Mouse (Mus musculus) lung, embryonic 15.5 days (tissue): ENCODE measurements at regions not wholly inside any gene's neighbourhood (a gene's known extent, or its start where the extent isn't known, plus 50 kb on each side); places are given as distances from the start of the nearest gene placed in this dataset. TPM values are rescaled to one million over a fixed set of nuclear protein-coding genes. Genes with fewer than 3 reads are reported as not detected.

ENCODE experiments used
- ATAC-seq: fragments of 200-750 bp; cut with Nextera tagmentation; 2 replicates; pipeline ENCODE4 v1.8.0; 2017; ENCODE audit warnings: moderate number of reproducible peaks, borderline replicate concordance; ENCODE audit not compliant: low FRiP score, low TSS enrichment; ENCODE audit errors: extremely low read depth
- H3K27ac ChIP-seq: fragments of 300-500 bp; sonication (generic); 2 replicates; pipeline ENCODE4 v1.5.1; 2015; ENCODE audit warnings: moderate library complexity, mild to moderate bottlenecking, inconsistent platforms
- H3K27me3 ChIP-seq: fragments of 300-500 bp; sonication (generic); 2 replicates; pipeline ENCODE4 v1.6.1; 2015; ENCODE audit warnings: inconsistent platforms
- H3K36me3 ChIP-seq: fragments of 300-500 bp; sonication (generic); 2 replicates; pipeline ENCODE4 v1.6.1; 2015; ENCODE audit warnings: inconsistent platforms
- H3K4me1 ChIP-seq: fragments of 300-500 bp; sonication (generic); 2 replicates; pipeline ENCODE4 v1.6.1; 2015; ENCODE audit warnings: inconsistent platforms
- H3K4me2 ChIP-seq: fragments of 300-500 bp; sonication (generic); 2 replicates; pipeline ENCODE4 v1.6.1; 2015; ENCODE audit warnings: inconsistent platforms, mild to moderate bottlenecking, moderate library complexity
- H3K4me3 ChIP-seq: fragments of 300-500 bp; sonication (generic); 2 replicates; pipeline ENCODE4 v1.5.1; 2015; ENCODE audit warnings: mild to moderate bottlenecking, inconsistent platforms
- H3K9ac ChIP-seq: fragments of 300-500 bp; sonication (generic); 2 replicates; pipeline ENCODE4 v1.6.1; 2015; ENCODE audit warnings: inconsistent platforms
- H3K9me3 ChIP-seq: fragments of 300-500 bp; sonication (generic); 2 replicates; pipeline ENCODE4 v1.6.1; 2016; ENCODE audit warnings: inconsistent platforms
- WGBS: fragments of 180-500 bp; shearing (Covaris S2); methylation state at CpG from one replicate; pipeline ENCODE4 v1.1.7; 2015; 5-methylcytosine and 5-hydroxymethylcytosine counted together
- microRNA-seq: library from miRNA; unstranded; fragments of <30 nt; microRNA quantifications from one replicate; pipeline ENCODE4, GENCODE M21; 2016

DNA sequence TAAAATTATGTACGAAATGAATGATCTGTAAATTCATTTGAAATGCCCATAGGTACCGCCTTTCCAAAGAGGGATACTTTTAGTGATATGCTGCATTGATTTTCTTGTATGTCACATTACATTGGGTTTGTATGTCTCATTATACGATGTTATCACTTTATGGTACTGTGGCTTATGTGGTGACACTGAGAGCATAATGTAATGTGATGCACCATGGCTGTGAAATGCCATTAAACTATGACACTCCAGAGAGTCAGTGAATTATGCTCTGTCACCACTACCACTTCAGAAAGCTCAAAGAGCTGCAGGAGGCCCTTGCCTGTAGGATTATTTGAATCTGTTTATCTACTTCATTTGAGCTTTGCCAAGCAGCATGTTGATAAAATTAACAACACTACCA, 695.4 kb upstream of the Slc10a2 start:
- Histone ChIP-seq H3K4me1 (no peaks in the 10 kb centered on the region), H3K4me2 (no peak overlapping the region), H3K27me3 (no peaks in the 10 kb centered on the region), H3K4me3 (no peak overlapping the region), H3K36me3 (no peaks in the 10 kb centered on the region), H3K27ac (no peak overlapping the region), H3K9ac (no peak overlapping the region), H3K9me3 (no peaks in the 10 kb centered on the region)
- no peak for ATAC-seq
- WGBS: 78% methylated on average over 3 of the region's 3 CpGs

DNA sequence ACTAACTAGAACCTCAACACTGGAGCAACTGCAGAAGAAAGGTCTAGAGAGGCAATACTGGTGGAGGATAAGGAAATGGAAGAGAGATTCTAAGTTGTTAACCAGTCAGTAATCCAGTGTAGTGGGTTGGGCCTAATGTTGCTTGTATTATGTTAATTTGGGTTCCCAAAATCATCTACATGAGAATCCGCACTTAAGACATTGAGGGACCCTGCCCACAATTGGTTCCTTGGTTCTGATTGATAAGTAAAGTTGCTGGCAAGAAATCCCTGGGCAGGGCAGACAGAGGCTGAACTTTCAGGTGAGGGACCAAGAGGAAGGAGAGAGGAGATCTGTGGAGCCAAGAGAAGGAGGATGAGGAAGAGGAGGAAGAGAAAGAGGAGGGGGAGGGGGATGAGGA, 651.2 kb upstream of the Slc10a2 start:
- H3K36me3 ChIP-seq: no peaks in the 10 kb centered on the region
- no peak overlapping the region for H3K9ac ChIP-seq
- no peaks in the 10 kb centered on the region for H3K27me3 ChIP-seq
- ATAC-seq: no peak
- no peaks in the 10 kb centered on the region for H3K4me1 ChIP-seq
- H3K4me3 ChIP-seq: no peak overlapping the region
- no peak overlapping the region for H3K4me2 ChIP-seq
- H3K27ac ChIP-seq: no peak overlapping the region
- H3K9me3 ChIP-seq: no peaks in the 10 kb centered on the region
- 91% methylated on average over 1 of the region's 1 CpGs for WGBS

DNA sequence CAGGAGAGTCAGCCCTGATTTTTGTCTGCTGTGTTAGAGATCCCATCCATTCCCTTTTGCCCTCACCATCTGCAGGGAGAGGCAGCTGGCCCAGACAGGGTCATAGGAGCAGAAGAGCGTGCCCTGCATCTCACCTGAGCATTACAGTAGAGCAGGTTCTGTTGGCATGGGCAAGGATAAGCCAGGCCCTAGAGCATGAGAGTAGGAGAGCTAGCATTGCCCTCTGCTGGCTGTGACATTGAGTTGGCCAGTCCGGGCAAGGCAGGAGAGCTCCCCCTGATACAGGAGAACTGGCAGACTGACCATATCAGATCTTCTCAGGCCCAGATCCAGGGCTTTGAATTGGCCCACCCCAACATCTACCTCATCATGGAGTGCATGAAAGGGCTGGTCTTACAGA, 634.4 kb upstream of the Slc10a2 start:
- H3K4me3 ChIP-seq: no peak overlapping the region
- H3K36me3 ChIP-seq: no peaks in the 10 kb centered on the region
- H3K4me2 ChIP-seq: no peak overlapping the region
- H3K4me1 ChIP-seq: no peaks in the 10 kb centered on the region
- H3K9ac ChIP-seq: no peak overlapping the region
- H3K27me3 ChIP-seq: no peaks in the 10 kb centered on the region
- H3K9me3 ChIP-seq: no peaks in the 10 kb centered on the region
- ATAC-seq: peak; percentile 31; the same call in 1 of the 2 replicates
- 55% methylated on average over 2 of the region's 2 CpGs for WGBS
- no peak overlapping the region for H3K27ac ChIP-seq

DNA sequence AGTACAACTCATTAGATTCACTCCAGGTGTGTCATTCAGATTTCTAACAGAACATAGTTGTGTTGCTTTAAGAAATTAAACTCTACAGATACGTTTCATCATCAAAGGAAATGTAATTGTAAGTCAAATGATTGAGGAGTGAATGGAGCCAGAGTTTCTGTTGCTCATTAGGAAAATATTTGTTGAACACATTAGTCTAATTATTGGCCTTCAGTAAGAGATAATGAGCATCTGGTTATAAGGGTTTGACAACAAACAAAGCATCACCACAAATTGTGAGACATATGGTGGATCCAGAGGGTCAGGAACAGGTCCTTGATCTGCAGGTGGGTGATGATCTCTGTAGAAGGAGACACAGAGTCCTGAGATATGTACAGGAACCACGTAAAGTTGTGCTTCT, 622.3 kb upstream of the Slc10a2 start:
- Histone ChIP-seq H3K9me3 (no peaks in the 10 kb centered on the region), H3K9ac (no peak overlapping the region), H3K4me2 (no peak overlapping the region), H3K4me3 (no peak overlapping the region), H3K4me1 (no peaks in the 10 kb centered on the region), H3K27ac (no peak overlapping the region), H3K27me3 (no peaks in the 10 kb centered on the region), H3K36me3 (no peaks in the 10 kb centered on the region)
- no peak for ATAC-seq
- WGBS: 70% methylated on average over 2 of the region's 2 CpGs

DNA sequence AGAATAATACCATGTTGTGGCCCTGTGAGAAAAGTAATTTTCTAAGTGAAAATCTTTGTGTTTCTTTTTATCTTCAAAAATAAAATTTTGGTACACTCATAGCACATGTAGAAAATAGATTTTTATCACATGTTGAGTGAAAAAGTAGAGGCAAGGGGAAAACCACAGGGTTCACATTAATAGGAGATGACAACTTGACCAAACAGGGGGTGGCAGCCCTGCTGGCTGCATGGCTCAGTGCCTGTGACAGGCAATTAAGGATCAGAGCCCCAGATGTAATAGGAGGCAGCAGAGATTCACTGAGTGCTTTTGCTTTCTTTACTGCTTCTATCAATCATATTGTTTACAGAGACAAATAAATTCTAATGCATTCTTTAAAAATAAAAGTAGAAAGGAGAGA, 582.8 kb upstream of the Slc10a2 start:
- no peak for ATAC-seq
- H3K36me3 ChIP-seq: no peaks in the 10 kb centered on the region
- no peak overlapping the region for H3K9ac ChIP-seq
- H3K4me1 ChIP-seq: no peaks in the 10 kb centered on the region
- H3K27ac ChIP-seq: no peak overlapping the region
- H3K4me2 ChIP-seq: no peak overlapping the region
- no peaks in the 10 kb centered on the region for H3K9me3 ChIP-seq
- no peaks in the 10 kb centered on the region for H3K27me3 ChIP-seq
- H3K4me3 ChIP-seq: no peak overlapping the region

DNA sequence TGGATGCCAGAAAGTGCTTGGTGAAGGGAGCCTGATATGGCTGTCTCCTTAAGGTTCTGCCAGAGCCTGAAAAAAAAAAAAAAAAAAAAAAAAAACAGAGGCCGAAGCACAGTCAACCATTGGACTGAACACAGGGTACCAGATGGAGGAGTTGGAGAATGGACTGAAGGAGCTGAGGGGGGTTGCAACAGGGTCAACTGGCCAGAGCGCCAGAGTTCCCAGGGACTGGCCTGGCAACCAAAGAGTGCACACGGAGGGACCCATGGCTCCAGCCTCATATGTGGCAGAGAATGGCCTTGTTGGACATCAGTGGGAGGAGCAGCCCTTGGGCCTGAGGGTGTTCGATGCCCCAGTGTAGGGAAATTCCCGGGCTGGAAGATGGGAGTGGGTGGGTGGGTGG, 569.8 kb upstream of the Slc10a2 start:
- WGBS: 83% methylated on average over 4 of the region's 5 CpGs
- H3K9me3 ChIP-seq: no peaks in the 10 kb centered on the region
- no peaks in the 10 kb centered on the region for H3K27me3 ChIP-seq
- no peak overlapping the region for H3K27ac ChIP-seq
- H3K36me3 ChIP-seq: no peaks in the 10 kb centered on the region
- no peak for ATAC-seq
- H3K4me2 ChIP-seq: no peak overlapping the region
- H3K4me3 ChIP-seq: no peak overlapping the region
- no peaks in the 10 kb centered on the region for H3K4me1 ChIP-seq
- no peak overlapping the region for H3K9ac ChIP-seq

Small RNA genes lying in the stretch of these regions (microRNA-seq; reads per million reads assigned to microRNA genes)
- not detected for gene Gm22565
